Mouse (Mus musculus) heart, embryonic 12.5 days (tissue): ENCODE results near the gene Lsm3. TPM values are rescaled to one million over a fixed set of nuclear protein-coding genes. Genes with fewer than 3 reads are reported as not detected.
A peak's percentile ranks its signal among the peaks of the same experiment; 100 is the strongest.
"Not testable (repeated sequence)": the region's sequence is repeated elsewhere in the genome, so short reads cannot be mapped to it uniquely, and the experiment has no call there.

ENCODE experiments used
- ATAC-seq: fragments of 200-750 bp; cut with Nextera tagmentation; 2 replicates; pipeline ENCODE4 v1.8.0; 2017; ENCODE audit warnings: moderate TSS enrichment, moderate library complexity; ENCODE audit not compliant: insufficient number of reproducible peaks, low FRiP score
- H3K27ac ChIP-seq: fragments of 300-500 bp; sonication (generic); 2 replicates; pipeline ENCODE4 v1.5.1; 2016; ENCODE audit warnings: mild to moderate bottlenecking, moderate library complexity; ENCODE audit not compliant: poor library complexity, severe bottlenecking
- H3K27me3 ChIP-seq: fragments of 300-500 bp; sonication (generic); replicated peaks from 2 replicates; pipeline ENCODE4 v1.6.1; 2016; ENCODE audit warnings: mild to moderate bottlenecking, moderate library complexity
- H3K36me3 ChIP-seq: fragments of 300-500 bp; sonication (generic); 2 replicates; pipeline ENCODE4 v1.6.1; 2016; ENCODE audit warnings: mild to moderate bottlenecking, moderate library complexity
- H3K4me1 ChIP-seq: fragments of 300-500 bp; sonication (generic); replicated peaks from 2 replicates; pipeline ENCODE4 v1.6.1; 2016; ENCODE audit warnings: mild to moderate bottlenecking
- H3K4me2 ChIP-seq: fragments of 300-500 bp; sonication (generic); 2 replicates; pipeline ENCODE4 v1.6.1; 2016; ENCODE audit warnings: mild to moderate bottlenecking, moderate library complexity
- H3K4me3 ChIP-seq: fragments of 300-500 bp; sonication (generic); 2 replicates; pipeline ENCODE4 v1.5.1; 2016; ENCODE audit warnings: mild to moderate bottlenecking
- H3K9ac ChIP-seq: fragments of 300-500 bp; sonication (generic); 2 replicates; pipeline ENCODE4 v1.6.1; 2016; ENCODE audit warnings: mild to moderate bottlenecking, moderate library complexity
- H3K9me3 ChIP-seq: fragments of 300-500 bp; sonication (generic); replicated peaks from 2 replicates; pipeline ENCODE4 v1.6.1; 2016; ENCODE audit warnings: mild to moderate bottlenecking, moderate library complexity
- WGBS: fragments of 180-500 bp; shearing (Covaris S2); methylation state at CpG from one replicate; pipeline ENCODE4 v1.1.7; 2016; 5-methylcytosine and 5-hydroxymethylcytosine counted together
- polyA plus RNA-seq: library from polyadenylated mRNA; unstranded; fragments of >200 nt; fragmentation: Nextera tagmentation; extraction: Ambion mirVana; gene quantifications from 2 replicates; pipeline ENCODE4 v1.2.1, GENCODE M21; 2016

The Lsm3 gene
- polyA plus RNA-seq, result 178 and 181 TPM in 2 replicates

- peak within 1 kb of the TSS; percentile 89 for H3K4me3 ChIP-seq
- H3K9me3 ChIP-seq, result no peaks in the 10 kb centered on the region
- peaks cover 29% of the 10 kb centered on the region for H3K4me1 ChIP-seq
- H3K9ac ChIP-seq, result peak within 1 kb of the TSS; percentile 90
- peak; percentile 99 for ATAC-seq
- WGBS, result under 1% methylated on average over 80 of the region's 80 CpGs
- no peaks in the 10 kb centered on the region for H3K27me3 ChIP-seq
- peak within 1 kb of the TSS; percentile 60 for H3K27ac ChIP-seq
- H3K4me2 ChIP-seq, result peak within 1 kb of the TSS; percentile 94
- H3K36me3 ChIP-seq, result peaks cover 32% of the 10 kb centered on the region
Observed at GRCm38 (mm10) chr6:91515545-91516449, at the start of gene Lsm3, which contains the start of gene Xpc. TSS of gene Lsm3 (plus strand) at chr6:91515928. TSS of gene Xpc (minus strand) at chr6:91515888.

GRCm38 (mm10) chr6:91467106-91467505 is 48.6 kb upstream of the Lsm3 start:
- H3K36me3 ChIP-seq, result peaks cover 64% of the 10 kb centered on the region
- peaks cover 6% of the 10 kb centered on the region; the same call in 1 of the 2 replicates for H3K4me1 ChIP-seq
- H3K9ac ChIP-seq, result no peak overlapping the region
- no peaks in the 10 kb centered on the region for H3K27me3 ChIP-seq
- H3K4me3 ChIP-seq, result no peak overlapping the region
- H3K4me2 ChIP-seq, result no peak overlapping the region
- H3K9me3 ChIP-seq, result no peaks in the 10 kb centered on the region
- 89% methylated on average over 1 of the region's 1 CpGs for WGBS
- ATAC-seq, result no peak
- no peak overlapping the region for H3K27ac ChIP-seq

DNA sequence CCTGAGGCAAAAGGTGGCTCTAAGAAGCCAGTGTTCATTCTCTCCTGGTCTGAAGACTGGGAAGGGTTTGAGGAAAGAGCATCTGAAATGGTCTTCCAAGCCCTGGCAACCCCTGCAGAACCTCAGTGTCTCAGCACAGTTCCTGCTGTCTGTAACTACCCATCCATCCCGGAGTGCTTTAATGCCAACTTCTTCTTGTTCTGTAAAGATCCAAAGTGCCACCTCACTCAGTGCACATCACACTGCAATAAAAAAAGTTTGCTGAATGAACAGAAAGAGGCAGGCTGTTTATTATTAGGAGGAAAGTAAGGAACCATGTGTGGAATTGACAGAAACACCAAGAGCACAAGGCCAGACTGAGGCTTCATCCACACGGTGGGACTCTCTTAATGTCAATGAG is 45.0 kb upstream of the Lsm3 start:
- no peak overlapping the region for H3K4me3 ChIP-seq
- no peak for ATAC-seq
- 97% methylated on average over 2 of the region's 2 CpGs for WGBS

DNA sequence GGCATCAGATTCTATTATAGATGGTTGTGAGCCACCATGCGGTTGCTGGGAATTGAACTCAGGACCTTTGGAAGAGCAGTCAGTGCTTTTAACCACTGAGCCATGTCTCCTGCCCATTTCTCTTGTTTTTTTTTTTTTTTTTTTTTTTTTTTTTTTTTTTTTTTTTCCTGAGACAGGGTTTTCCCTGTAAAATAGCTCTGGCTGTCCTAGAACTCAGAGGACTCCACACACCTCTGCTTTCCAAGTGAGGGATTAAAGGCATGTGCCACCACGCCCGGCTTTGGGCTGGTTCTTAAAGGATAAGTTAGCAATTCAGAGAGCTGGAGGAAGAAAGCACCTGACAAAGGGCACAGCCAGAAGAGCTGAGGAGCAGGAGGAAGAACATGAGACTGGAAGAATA is 44.3 kb upstream of the Lsm3 start:
- not testable (repeated sequence) for H3K4me2 ChIP-seq, H3K9me3 ChIP-seq, ATAC-seq, H3K4me3 ChIP-seq, H3K27me3 ChIP-seq, H3K9ac ChIP-seq, H3K27ac ChIP-seq
- WGBS, result 88% methylated on average over 3 of the region's 3 CpGs
- H3K36me3 ChIP-seq, result peaks cover 26% of the 10 kb centered on the region
- H3K4me1 ChIP-seq, result peaks cover 20% of the 10 kb centered on the region

More for the DNA sequence above, 45.0 kb upstream of the Lsm3 start:
- H3K4me2 ChIP-seq, result no peak overlapping the region
- H3K27ac ChIP-seq, result no peak overlapping the region
- H3K9me3 ChIP-seq, result no peaks in the 10 kb centered on the region
- H3K36me3 ChIP-seq, result peaks cover 33% of the 10 kb centered on the region
- H3K4me1 ChIP-seq, result peaks cover 20% of the 10 kb centered on the region
- no peak overlapping the region for H3K9ac ChIP-seq
- no peaks in the 10 kb centered on the region for H3K27me3 ChIP-seq

GRCm38 (mm10) chr6:91472319-91472718 is 43.4 kb upstream of the Lsm3 start:
- H3K27me3 ChIP-seq, result no peaks in the 10 kb centered on the region
- H3K4me2 ChIP-seq, result peak overlapping the region; percentile 75
- H3K9me3 ChIP-seq, result no peaks in the 10 kb centered on the region
- ATAC-seq, result no peak
- no peak overlapping the region for H3K27ac ChIP-seq
- 33% methylated on average over 6 of the region's 6 CpGs for WGBS
- peaks cover 20% of the 10 kb centered on the region for H3K4me1 ChIP-seq
- H3K9ac ChIP-seq, result peak overlapping the region; percentile 86
- peak overlapping the region; percentile 83 for H3K4me3 ChIP-seq
- peaks cover 21% of the 10 kb centered on the region for H3K36me3 ChIP-seq

DNA sequence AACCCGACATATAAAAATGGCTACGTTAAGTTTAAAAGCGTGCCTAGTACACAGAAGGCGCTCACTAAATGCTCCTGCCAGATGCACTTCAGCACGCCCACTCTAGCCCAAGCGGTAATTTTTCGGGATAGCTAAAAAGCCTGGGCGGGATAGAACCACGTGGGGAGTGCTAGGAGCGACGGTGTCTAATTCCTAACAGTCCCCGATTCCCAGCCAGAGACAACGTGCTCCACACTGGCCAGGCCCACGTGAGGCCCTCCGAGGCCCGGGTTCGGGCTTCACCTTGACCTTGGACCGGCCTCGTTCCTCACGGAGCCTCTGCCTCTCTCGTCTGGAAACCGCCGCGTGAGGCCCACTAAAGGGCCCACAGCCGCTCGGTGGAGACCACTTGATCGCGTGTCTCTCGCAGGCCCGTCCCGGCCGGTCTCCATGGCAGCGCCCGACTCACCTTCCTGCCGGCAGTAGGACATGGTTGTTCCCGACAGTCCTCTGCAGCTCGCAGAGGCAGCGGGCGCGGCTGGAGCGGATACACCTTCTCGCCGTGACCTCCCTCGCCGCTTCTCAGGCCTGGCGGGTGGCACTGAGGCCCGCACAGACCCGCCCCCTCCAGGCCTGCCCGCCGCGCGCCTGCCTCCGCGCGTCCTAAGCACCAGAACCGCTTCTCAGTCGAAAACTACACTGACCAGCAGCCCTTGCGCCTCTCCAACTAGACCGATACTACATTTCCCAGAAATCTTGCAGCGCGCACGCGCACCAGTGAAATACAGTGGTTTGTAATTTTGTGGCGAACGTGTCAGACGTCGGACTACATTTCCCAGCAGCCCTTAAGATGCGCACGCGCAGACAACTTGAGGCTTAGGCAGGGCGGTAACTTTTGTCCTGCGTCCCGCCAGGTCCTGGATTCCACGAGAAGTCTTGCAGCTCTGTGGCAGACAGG is 42.6 kb upstream of the Lsm3 start, which contains the start of the genes Chchd4 and Tmem43:
Gene Chchd4, minus strand, starts transcription at position 679 of the 937 bp plus-strand sequence.
Gene Tmem43, plus strand, starts transcription at position 836 of the 937 bp plus-strand sequence.
- no peaks in the 10 kb centered on the region for H3K27me3 ChIP-seq
- H3K4me3 ChIP-seq, result peak within 1 kb of the TSS; percentile 83
- no peaks in the 10 kb centered on the region for H3K9me3 ChIP-seq
- ATAC-seq, result peak; percentile 97
- H3K4me2 ChIP-seq, result peak within 1 kb of the TSS; percentile 80
- H3K36me3 ChIP-seq, result peaks cover 20% of the 10 kb centered on the region
- peak within 1 kb of the TSS; percentile 86 for H3K9ac ChIP-seq
- under 1% methylated on average over 73 of the region's 74 CpGs for WGBS
- peaks cover 20% of the 10 kb centered on the region for H3K4me1 ChIP-seq
- peak within 1 kb of the TSS; percentile 88 for H3K27ac ChIP-seq

DNA sequence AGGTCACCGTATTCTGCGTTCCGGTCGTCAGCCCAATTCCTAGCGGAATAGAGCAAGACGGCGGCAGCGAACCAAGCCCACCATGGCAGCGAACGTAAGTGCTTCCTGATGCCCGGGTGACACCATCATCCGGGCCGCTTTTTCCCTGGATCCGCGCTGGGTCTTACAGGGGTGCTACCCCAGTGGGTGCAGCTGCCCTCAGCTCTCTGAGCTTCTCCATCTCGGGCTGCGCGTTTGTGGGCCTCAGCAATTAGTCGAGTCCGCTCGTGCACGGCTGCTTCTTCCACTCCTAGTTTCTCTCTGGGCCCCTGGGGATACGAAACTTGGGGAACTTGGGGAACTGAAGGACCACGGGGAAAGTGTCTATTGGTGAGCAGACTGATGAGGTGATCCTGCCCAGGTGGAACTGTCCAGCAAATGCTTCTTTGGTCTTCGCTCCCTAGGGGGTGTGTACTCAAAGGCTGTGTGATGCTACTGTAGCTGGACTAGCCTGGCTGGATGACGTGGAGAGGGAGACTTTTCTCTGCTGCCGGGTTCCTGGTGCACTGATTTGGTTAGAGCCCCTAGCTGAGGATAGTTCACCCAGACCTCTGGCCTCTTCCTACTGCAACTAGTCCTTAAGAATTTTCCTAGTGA is 41.8 kb upstream of the Lsm3 start:
- peak overlapping the region; percentile 33; the same call in 1 of the 2 replicates for H3K27ac ChIP-seq
- peak overlapping the region; percentile 83 for H3K4me3 ChIP-seq
- ATAC-seq, result peak; percentile 40
- peaks cover 20% of the 10 kb centered on the region for H3K4me1 ChIP-seq
- no peaks in the 10 kb centered on the region for H3K9me3 ChIP-seq
- H3K27me3 ChIP-seq, result no peaks in the 10 kb centered on the region
- H3K4me2 ChIP-seq, result peak overlapping the region; percentile 80
- WGBS, result under 1% methylated on average over 27 of the region's 27 CpGs
- peak overlapping the region; percentile 82 for H3K9ac ChIP-seq
- H3K36me3 ChIP-seq, result peaks cover 27% of the 10 kb centered on the region

DNA sequence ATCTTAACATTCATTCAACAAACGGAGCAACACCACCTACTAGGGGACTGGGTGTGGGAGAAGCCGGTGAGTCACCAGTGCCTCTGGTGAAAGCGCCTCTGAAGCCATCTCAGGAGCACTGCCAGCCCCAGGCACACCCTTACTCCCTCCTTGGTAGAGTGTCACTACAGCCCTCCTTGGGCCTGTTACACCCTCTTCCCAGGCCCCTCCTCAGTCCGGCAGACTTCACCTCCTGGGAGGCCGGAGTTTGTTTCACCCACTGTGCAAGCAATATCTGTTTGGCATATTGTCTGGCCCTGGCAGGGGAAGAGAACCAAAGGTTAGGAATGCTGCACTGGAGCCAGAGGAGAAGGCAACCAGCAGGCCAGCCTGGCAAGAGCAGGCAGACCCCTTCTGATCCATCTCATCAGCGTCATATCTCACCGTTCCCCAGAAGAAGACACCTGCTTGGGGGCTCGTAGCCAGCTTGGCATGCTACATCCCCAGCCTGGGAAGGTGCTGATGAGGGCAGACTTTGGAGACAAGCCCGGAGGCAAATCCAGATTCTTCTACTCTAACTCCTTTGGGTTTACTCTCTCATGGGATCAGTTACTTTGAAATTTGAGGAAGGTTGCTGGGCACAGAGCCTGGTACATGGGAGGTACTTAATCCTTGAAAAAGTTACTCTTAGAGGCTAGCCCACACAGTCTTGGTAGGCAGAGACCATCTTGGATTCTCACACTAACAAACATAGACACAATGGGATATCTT is 41.1 kb upstream of the Lsm3 start:
- WGBS, result 63% methylated on average over 9 of the region's 9 CpGs
- Histone ChIP-seq H3K4me2 (peak overlapping the region; percentile 80), H3K27me3 (no peaks in the 10 kb centered on the region), H3K9me3 (no peaks in the 10 kb centered on the region), H3K9ac (peak overlapping the region; percentile 82), H3K27ac (no peak overlapping the region), H3K4me3 (peak overlapping the region; percentile 83), H3K36me3 (peaks cover 28% of the 10 kb centered on the region), H3K4me1 (peaks cover 20% of the 10 kb centered on the region)
- ATAC-seq, result no peak

GRCm38 (mm10) chr6:91476541-91476940 is 39.2 kb upstream of the Lsm3 start:
- H3K27ac ChIP-seq, result no peak overlapping the region
- no peaks in the 10 kb centered on the region for H3K9me3 ChIP-seq
- 82% methylated on average over 2 of the region's 2 CpGs for WGBS
- H3K36me3 ChIP-seq, result peaks cover 44% of the 10 kb centered on the region
- peaks cover 20% of the 10 kb centered on the region for H3K4me1 ChIP-seq
- H3K4me2 ChIP-seq, result no peak overlapping the region
- no peak overlapping the region for H3K4me3 ChIP-seq
- H3K9ac ChIP-seq, result no peak overlapping the region
- no peaks in the 10 kb centered on the region for H3K27me3 ChIP-seq
- no peak for ATAC-seq

- peaks cover 96% of the 10 kb centered on the region for H3K36me3 ChIP-seq
- ATAC-seq, result no peak
- H3K4me2 ChIP-seq, result no peak overlapping the region
- H3K4me3 ChIP-seq, result no peak overlapping the region
- WGBS, result 80% methylated on average over 2 of the region's 2 CpGs
- no peak overlapping the region for H3K27ac ChIP-seq
- no peaks in the 10 kb centered on the region for H3K27me3 ChIP-seq
- no peak overlapping the region for H3K9ac ChIP-seq
- peaks cover 4% of the 10 kb centered on the region for H3K4me1 ChIP-seq
- H3K9me3 ChIP-seq, result no peaks in the 10 kb centered on the region
Observed at GRCm38 (mm10) chr6:91483371-91483770, 32.4 kb upstream of the Lsm3 start.
